ENCODE assay signal across 8 mouse cellular contexts in genomic region chr14:55014591-55014990, GRCm38 (mm10). TPM values are rescaled to one million over a fixed set of nuclear protein-coding genes. Genes with fewer than 3 reads are reported as not detected.
DNase-seq lines count a peak whose midpoint lies in the region; ATAC-seq and TF ChIP-seq lines count a peak whose summit lies in the region.

No protein-coding gene starts in this region.

- no peak; the same call in 1 of the 2 replicates for TF ChIP-seq POLR2A in olfactory bulb, adult 2 months (IDR thresholded peaks at IDR 0.05; ENCODE audit: insufficient read depth, low read depth, low read length)

- under 1% methylated on average over 27 of the region's 27 CpGs for WGBS in forebrain, postnatal 0 days
- under 1% methylated on average over 27 of the region's 27 CpGs for WGBS in limb, embryonic 15.5 days
- under 1% methylated on average over 27 of the region's 27 CpGs for WGBS in olfactory bulb, adult 2 months

- DNase-seq in layer of hippocampus, adult 18-20 months (ENCODE audit: low spot score in 2 of 2) = peak; percentile 68 to 86
- no peak for DNase-seq in layer of hippocampus, postnatal 10 days (ENCODE audit: low spot score in 2 of 2)
- DNase-seq in brain, embryonic 18.5 days (ENCODE audit: low read depth, low spot score) = peak; percentile 34
- no peak for DNase-seq in forebrain, postnatal 0 days
- DNase-seq in yolk sac, embryonic 10.5 days (ENCODE audit: low spot score) = no peak
- no peak for DNase-seq in cerebellum, postnatal 4 days (ENCODE audit: low spot score in 2 of 2)

- H3K4me1 ChIP-seq in forebrain, postnatal 0 days (ENCODE audit: insufficient read depth) = no peaks in the 10 kb centered on the region
- no peaks in the 10 kb centered on the region for H3K4me1 ChIP-seq in limb, embryonic 15.5 days
- H3K4me1 ChIP-seq in olfactory bulb, adult 2 months (ENCODE audit: control insufficient read depth, insufficient read depth, low read length) = peaks cover 5% of the 10 kb centered on the region; the same call in 1 of the 2 replicates

- no peaks in the 10 kb centered on the region for H3K27me3 ChIP-seq in forebrain, postnatal 0 days (ENCODE audit: insufficient read depth, low read length)
- H3K27me3 ChIP-seq in limb, embryonic 15.5 days = no peaks in the 10 kb centered on the region

- peak overlapping the region; percentile 97 for H3K27ac ChIP-seq in forebrain, postnatal 0 days (ENCODE audit: low read depth, low read length)
- H3K27ac ChIP-seq in limb, embryonic 15.5 days = peak overlapping the region; percentile 95
- H3K27ac ChIP-seq in olfactory bulb, adult 2 months (ENCODE audit: insufficient read depth, low read depth, low read length) = peak overlapping the region; percentile 94

- no peak for TF ChIP-seq CTCF in forebrain, postnatal 0 days (IDR thresholded peaks at IDR 0.05; ENCODE audit: low read depth)
- TF ChIP-seq CTCF in olfactory bulb, adult 2 months (IDR thresholded peaks at IDR 0.05; ENCODE audit: insufficient read depth, low read depth, low read length) = no peak

- H3K4me2 ChIP-seq in forebrain, postnatal 0 days (ENCODE audit: low read depth) = peak overlapping the region; percentile 83
- peak overlapping the region; percentile 72 for H3K4me2 ChIP-seq in limb, embryonic 15.5 days

- H3K4me3 ChIP-seq in forebrain, postnatal 0 days (ENCODE audit: low read depth, low read length) = peak overlapping the region; percentile 49
- H3K4me3 ChIP-seq in limb, embryonic 15.5 days = peak overlapping the region; percentile 55
- H3K4me3 ChIP-seq in olfactory bulb, adult 2 months (ENCODE audit: insufficient read depth, low read depth, low read length) = peak overlapping the region; percentile 57

- no peaks in the 10 kb centered on the region for H3K9me3 ChIP-seq in forebrain, postnatal 0 days (ENCODE audit: low read length)
- no peaks in the 10 kb centered on the region for H3K9me3 ChIP-seq in limb, embryonic 15.5 days

- peak; percentile 38 for ATAC-seq in forebrain, postnatal 0 days
- ATAC-seq in limb, embryonic 15.5 days (ENCODE audit: insufficient number of reproducible peaks, low FRiP score, low TSS enrichment, low read depth) = peak; percentile 58

- H3K9ac ChIP-seq in forebrain, postnatal 0 days = peak overlapping the region; percentile 72
- H3K9ac ChIP-seq in limb, embryonic 15.5 days = peak overlapping the region; percentile 67

- no peaks in the 10 kb centered on the region; the same call in 1 of the 2 replicates for H3K36me3 ChIP-seq in forebrain, postnatal 0 days (ENCODE audit: insufficient read depth)
- H3K36me3 ChIP-seq in limb, embryonic 15.5 days = peaks cover 14% of the 10 kb centered on the region; the same call in 1 of the 2 replicates

RNA-seq across cellular contexts. Expression of gene Ngdn, which starts 0.7 kb away (rescaled TPM):
- total RNA-seq in layer of hippocampus, adult 18-20 months (2021) = 10 to 100 TPM; 30.2 to 32.7 TPM
- 10 to 100 TPM; 30.0 to 39.1 TPM for total RNA-seq in layer of hippocampus, postnatal 10 days (2021)
- total RNA-seq in forebrain, postnatal 0 days (2014; rRNA removed) = 24.2 and 36.8 TPM in 2 replicates
- 47.9 and 51.3 TPM in 2 replicates for polyA plus RNA-seq in forebrain, postnatal 0 days (2015; fragmentation: Nextera tagmentation; extraction: Ambion mirVana)
- polyA plus RNA-seq in limb, embryonic 15.5 days (2015; fragmentation: Nextera tagmentation; extraction: Ambion mirVana) = 70.7 and 79.7 TPM in 2 replicates
- not detected in 2 replicates for polyA plus RNA-seq in olfactory bulb, adult 2 months (2012; ENCODE audit: insufficient read depth, insufficient read length, low replicate concordance, missing spikeins)

RNA-seq across cellular contexts. Expression of gene Myh7, which starts 20.2 kb away (rescaled TPM):
- 10 to 100 TPM; 10.1 to 14.4 TPM for total RNA-seq in layer of hippocampus, adult 18-20 months (2021)
- 1 to 10 TPM; 4.4 to 7.4 TPM for total RNA-seq in layer of hippocampus, postnatal 10 days (2021)
- 8.5 and 9.3 TPM in 2 replicates for total RNA-seq in forebrain, postnatal 0 days (2014; rRNA removed)
- polyA plus RNA-seq in forebrain, postnatal 0 days (2015; fragmentation: Nextera tagmentation; extraction: Ambion mirVana) = 8.8 and 9.6 TPM in 2 replicates
- 33.5 and 95.2 TPM in 2 replicates for polyA plus RNA-seq in limb, embryonic 15.5 days (2015; fragmentation: Nextera tagmentation; extraction: Ambion mirVana)
- polyA plus RNA-seq in olfactory bulb, adult 2 months (2012; ENCODE audit: insufficient read depth, insufficient read length, low replicate concordance, missing spikeins) = not detected in 2 replicates

RNA-seq across cellular contexts. Expression of gene Gm17428, which starts 37.9 kb away (rescaled TPM):
- total RNA-seq in layer of hippocampus, adult 18-20 months (2021) = not detected
- not detected for total RNA-seq in layer of hippocampus, postnatal 10 days (2021)
- not detected in 2 replicates for total RNA-seq in forebrain, postnatal 0 days (2014; rRNA removed)
- polyA plus RNA-seq in forebrain, postnatal 0 days (2015; fragmentation: Nextera tagmentation; extraction: Ambion mirVana) = not detected in 2 replicates
- not detected in 2 replicates for polyA plus RNA-seq in limb, embryonic 15.5 days (2015; fragmentation: Nextera tagmentation; extraction: Ambion mirVana)
- polyA plus RNA-seq in olfactory bulb, adult 2 months (2012; ENCODE audit: insufficient read depth, insufficient read length, low replicate concordance, missing spikeins) = not detected in 2 replicates

RNA-seq across cellular contexts. Expression of gene Myh6, which starts 47.9 kb away (rescaled TPM):
- total RNA-seq in layer of hippocampus, adult 18-20 months (2021) = 1 to 10 TPM; 3.7 to 5.0 TPM
- 1 to 10 TPM; 3.1 to 4.9 TPM for total RNA-seq in layer of hippocampus, postnatal 10 days (2021)
- 0.23 and 5.8 TPM in 2 replicates for total RNA-seq in forebrain, postnatal 0 days (2014; rRNA removed)
- 2.3 and 2.5 TPM in 2 replicates for polyA plus RNA-seq in forebrain, postnatal 0 days (2015; fragmentation: Nextera tagmentation; extraction: Ambion mirVana)
- 2.6 and 7.7 TPM in 2 replicates for polyA plus RNA-seq in limb, embryonic 15.5 days (2015; fragmentation: Nextera tagmentation; extraction: Ambion mirVana)
- polyA plus RNA-seq in olfactory bulb, adult 2 months (2012; ENCODE audit: insufficient read depth, insufficient read length, low replicate concordance, missing spikeins) = not detected in 2 replicates

Comparison
In these comparisons a context has a peak if more than half of its experiments do, and no peak if none do; other contexts are left out.
1. DNase-seq: peak in layer of hippocampus, adult 18-20 months (2 of 2) and brain, embryonic 18.5 days (single experiment); none in layer of hippocampus, postnatal 10 days (0 of 2), forebrain, postnatal 0 days (single experiment), yolk sac, embryonic 10.5 days (single experiment) and cerebellum, postnatal 4 days (0 of 2).
2. Peak in every context shown above with its lines, with median percentiles within 50 percentile points of each other: H3K27ac ChIP-seq and H3K4me3 ChIP-seq.